Mouse (Mus musculus) liver, embryonic 14.5 days (tissue): Measurements from ENCODE around the gene Crispld2.

Experiments used
- CTCF ChIP-seq: IDR thresholded peaks from 2 replicates; pipeline ENCODE4 v1.5.1; 2016; ENCODE audit warnings: antibody characterized with exemption, low read depth, control low read depth
- EP300 ChIP-seq: IDR thresholded peaks from 2 replicates; pipeline ENCODE4 v1.6.1; 2016; ENCODE audit warnings: antibody characterized with exemption, low read depth

DNA sequence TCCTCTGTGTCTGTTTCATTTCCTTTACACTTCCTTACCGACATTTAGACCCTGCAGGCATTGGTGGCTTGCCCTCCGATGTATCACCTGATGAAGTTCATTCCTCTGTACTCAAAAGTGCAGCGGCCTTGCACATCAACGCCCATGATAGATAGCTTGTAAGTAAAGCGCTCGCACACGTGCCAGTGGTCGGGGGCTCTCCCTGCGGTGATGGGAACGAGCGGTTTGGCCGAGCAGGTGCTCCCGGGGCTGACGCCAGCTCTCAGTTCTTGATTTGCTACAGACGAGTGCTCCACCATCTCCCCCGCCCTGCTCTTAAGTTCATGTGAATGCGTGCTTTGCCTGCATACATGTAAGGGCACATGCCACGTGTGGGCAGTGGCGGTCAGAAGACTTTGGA is 44.6 kb upstream of the Crispld2 start:
- TF ChIP-seq CTCF, result no peak
- no peak for TF ChIP-seq EP300
